Mouse (Mus musculus) liver, adult 2 months (tissue): Measurements from ENCODE around the gene Acnat1. TPM values are rescaled to one million over a fixed set of nuclear protein-coding genes. Genes with fewer than 3 reads are reported as not detected.
A peak's percentile ranks its signal among the peaks of the same experiment; 100 is the strongest.
"Not testable (repeated sequence)": the region's sequence is repeated elsewhere in the genome, so short reads cannot be mapped to it uniquely, and the experiment has no call there.

ENCODE experiments used
- DNase-seq: peaks from one replicate; pipeline ENCODE4 v3.0.0-alpha.2; 2011; ENCODE audit warnings: low read depth, low spot score; ENCODE audit errors: extremely low read depth
- H3K27ac ChIP-seq: fragments of 200-500 bp; replicated peaks from 2 replicates; pipeline ENCODE4 v1.5.1; 2012; ENCODE audit warnings: low read depth, mild to moderate bottlenecking, control low read depth, inconsistent platforms, low read length; ENCODE audit not compliant: insufficient read depth
- H3K27me3 ChIP-seq: fragments of 200-500 bp; 2 replicates; pipeline ENCODE4 v1.6.1; 2012; ENCODE audit warnings: mild to moderate bottlenecking, moderate library complexity, low read length, inconsistent platforms; ENCODE audit not compliant: control insufficient read depth, insufficient read depth
- H3K36me3 ChIP-seq: fragments of 200-500 bp; 2 replicates; pipeline ENCODE4 v1.6.1; 2012; ENCODE audit warnings: low read length, inconsistent platforms; ENCODE audit not compliant: control insufficient read depth, insufficient read depth
- H3K4me1 ChIP-seq: fragments of 200-500 bp; 2 replicates; pipeline ENCODE4 v1.6.1; 2011; ENCODE audit warnings: low read length; ENCODE audit not compliant: control insufficient read depth, insufficient read depth
- H3K4me3 ChIP-seq: fragments of 200-500 bp; 2 replicates; pipeline ENCODE4 v1.5.1; 2011; ENCODE audit warnings: low read depth, mild to moderate bottlenecking, control low read depth, low read length, moderate library complexity; ENCODE audit not compliant: insufficient read depth
- H3K79me2 ChIP-seq: fragments of 200-500 bp; 2 replicates; pipeline ENCODE4 v1.6.1; 2012; ENCODE audit warnings: inconsistent platforms, mild to moderate bottlenecking, low read length, moderate library complexity; ENCODE audit not compliant: control insufficient read depth, insufficient read depth
- H3K9ac ChIP-seq: fragments of 200-500 bp; 2 replicates; pipeline ENCODE4 v1.6.1; 2012; ENCODE audit warnings: low read depth, mild to moderate bottlenecking, control low read depth, inconsistent platforms, low read length
- CTCF ChIP-seq: fragments of 200-500 bp; IDR thresholded peaks from 2 replicates; pipeline ENCODE4 v1.5.1; 2011; ENCODE audit warnings: low read depth, low read length, control low read depth
- POLR2A ChIP-seq: fragments of 200-500 bp; IDR thresholded peaks from 2 replicates; pipeline ENCODE4 v1.6.1; 2011; ENCODE audit warnings: low read length, control low read depth; ENCODE audit not compliant: insufficient read depth; ENCODE audit errors: extremely low read depth
- WGBS: fragments of 180-500 bp; shearing (Covaris S2); methylation state at CpG from one replicate; pipeline ENCODE4 v1.1.7; 2018; 5-methylcytosine and 5-hydroxymethylcytosine counted together
- polyA plus RNA-seq: library from polyadenylated mRNA; depleted of rRNA; stranded (reverse); fragments of >200 nt; gene quantifications from 2 replicates; pipeline ENCODE4 v1.2.3, GENCODE M21; 2012
- total RNA-seq: library from RNA; depleted of rRNA; stranded (reverse); fragments of >200 nt; gene quantifications from 2 replicates; pipeline ENCODE4 v1.2.3, GENCODE M21; 2014

Gene Acnat1
- total and polyA plus RNA-seq, 2 experiments, result 38.6 to 112 TPM

DNA sequence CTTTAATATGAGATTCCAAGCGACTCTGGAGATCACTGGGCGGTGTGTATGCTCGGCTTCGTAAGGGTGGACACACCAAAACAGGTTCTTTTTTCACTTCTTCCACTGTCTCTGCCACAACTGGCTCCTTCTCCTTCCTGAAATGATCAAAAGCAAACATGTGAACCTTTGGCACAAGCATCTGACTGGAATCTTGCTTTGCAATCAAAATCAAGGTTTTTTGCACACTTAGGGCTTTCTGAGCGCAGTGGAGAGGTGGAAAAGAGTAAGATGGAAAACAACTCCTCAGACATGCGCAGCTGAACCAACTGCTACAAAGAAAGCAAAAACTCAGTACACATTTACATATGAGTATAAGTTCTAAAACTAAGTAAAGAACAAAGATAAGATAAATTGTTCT lies 40.7 kb upstream of the Acnat1 start:
- H3K4me3 ChIP-seq, result no peak overlapping the region
- no peak for DNase-seq
- no peaks in the 10 kb centered on the region for H3K27me3 ChIP-seq
- no peak overlapping the region for H3K9ac ChIP-seq
- 95% methylated on average over 6 of the region's 6 CpGs for whole genome bisulfite sequencing
- peaks cover 15% of the 10 kb centered on the region for H3K4me1 ChIP-seq
- H3K27ac ChIP-seq, result no peak overlapping the region
- H3K36me3 ChIP-seq, result peaks cover 19% of the 10 kb centered on the region
- H3K79me2 ChIP-seq, result peaks cover 18% of the 10 kb centered on the region; the same call in 1 of the 2 replicates
- TF ChIP-seq CTCF, result no peak
- no peak for TF ChIP-seq POLR2A

DNA sequence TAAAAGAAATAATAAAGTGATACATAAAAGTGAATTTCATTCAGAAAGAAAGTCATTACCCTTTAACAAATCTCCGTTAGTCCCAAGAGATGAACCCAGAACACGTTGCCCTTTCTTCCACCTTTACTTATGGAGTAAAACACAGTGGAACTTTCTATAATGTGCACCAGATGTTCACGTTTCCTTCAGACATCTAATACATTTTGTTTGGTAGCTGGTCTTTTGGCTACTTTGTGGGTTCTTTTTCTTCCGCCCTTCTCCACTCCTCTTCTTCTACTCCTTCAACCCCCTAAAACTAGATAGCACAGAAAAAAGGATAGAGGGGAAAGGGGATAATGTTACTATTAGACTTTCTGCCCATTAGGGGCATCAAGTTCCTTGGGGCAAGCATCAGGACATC lies 38.9 kb upstream of the Acnat1 start:
- H3K79me2 ChIP-seq, result peaks cover 7% of the 10 kb centered on the region; the same call in 1 of the 2 replicates
- H3K9ac ChIP-seq, result no peak overlapping the region
- TF ChIP-seq CTCF, result no peak
- TF ChIP-seq POLR2A, result no peak
- DNase-seq, result no peak
- no peak overlapping the region for H3K4me3 ChIP-seq
- H3K27ac ChIP-seq, result no peak overlapping the region
- peaks cover 19% of the 10 kb centered on the region for H3K36me3 ChIP-seq
- WGBS, result 97% methylated on average over 4 of the region's 4 CpGs
- peaks cover 11% of the 10 kb centered on the region for H3K4me1 ChIP-seq
- no peaks in the 10 kb centered on the region for H3K27me3 ChIP-seq

DNA sequence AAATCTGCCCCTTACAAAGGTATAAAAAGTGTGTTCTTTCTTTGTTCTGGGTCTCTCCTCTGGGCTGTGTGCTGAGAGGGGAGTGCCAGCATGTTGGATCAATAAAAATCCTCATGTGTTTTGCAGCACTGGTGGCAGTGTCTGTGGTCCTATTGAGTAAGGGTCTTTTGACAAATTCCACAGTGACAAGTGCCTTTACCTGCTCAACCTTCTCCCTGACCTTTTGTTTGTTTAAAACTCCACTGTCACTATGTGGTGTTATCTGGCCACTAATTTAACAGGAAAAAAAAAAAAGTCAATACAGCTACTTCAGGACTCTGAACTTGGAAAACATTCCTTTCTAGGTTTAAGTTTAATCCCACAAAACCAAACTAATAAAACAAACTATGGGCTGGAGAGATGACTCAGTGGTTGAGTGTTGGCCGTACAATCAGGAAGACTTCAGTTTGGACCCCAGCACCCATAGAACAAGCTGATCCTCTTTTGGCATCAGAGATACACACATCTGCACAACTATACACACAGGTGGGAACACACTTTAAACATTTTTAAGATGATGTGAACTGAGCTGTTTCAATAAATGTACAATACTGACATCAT lies 36.6 kb upstream of the Acnat1 start:
- H3K27me3 ChIP-seq, H3K4me3 ChIP-seq, H3K79me2 ChIP-seq: not testable (repeated sequence)
- peaks cover 19% of the 10 kb centered on the region for H3K36me3 ChIP-seq
- DNase-seq, result peak; percentile 92
- peak overlapping the region; percentile 37; the same call in 1 of the 2 replicates for H3K9ac ChIP-seq
- H3K27ac ChIP-seq, result peak overlapping the region; percentile 94
- peaks cover 15% of the 10 kb centered on the region; the same call in 1 of the 2 replicates for H3K4me1 ChIP-seq
- WGBS, result 19% methylated on average over 1 of the region's 1 CpGs

DNA sequence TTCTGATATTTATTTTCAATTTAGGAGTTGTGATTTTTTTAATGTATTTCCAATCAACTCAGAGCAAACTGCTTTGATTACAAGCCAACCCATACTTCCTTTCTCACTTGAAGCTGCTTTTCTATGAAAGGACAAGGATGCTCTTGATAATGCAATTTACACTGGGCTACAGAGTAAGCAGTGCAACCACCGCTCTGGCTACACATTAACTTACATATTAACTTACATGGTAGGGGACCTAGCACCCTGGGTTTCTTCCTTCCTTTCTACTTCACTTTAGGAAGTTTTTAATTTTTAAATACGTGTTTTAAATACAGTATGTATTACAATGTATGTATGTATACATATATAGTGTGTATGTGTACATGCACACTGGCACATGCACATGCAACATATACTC lies 35.5 kb upstream of the Acnat1 start:
- no peak overlapping the region for H3K27ac ChIP-seq
- peaks cover 15% of the 10 kb centered on the region; the same call in 1 of the 2 replicates for H3K4me1 ChIP-seq
- peaks cover 4% of the 10 kb centered on the region for H3K79me2 ChIP-seq
- DNase-seq, result peak; percentile 27
- no peak for TF ChIP-seq CTCF
- TF ChIP-seq POLR2A, result no peak
- peaks cover 16% of the 10 kb centered on the region for H3K36me3 ChIP-seq
- WGBS, result 46% methylated on average over 2 of the region's 2 CpGs
- no peak overlapping the region for H3K4me3 ChIP-seq
- no peak overlapping the region for H3K9ac ChIP-seq
- no peaks in the 10 kb centered on the region for H3K27me3 ChIP-seq

DNA sequence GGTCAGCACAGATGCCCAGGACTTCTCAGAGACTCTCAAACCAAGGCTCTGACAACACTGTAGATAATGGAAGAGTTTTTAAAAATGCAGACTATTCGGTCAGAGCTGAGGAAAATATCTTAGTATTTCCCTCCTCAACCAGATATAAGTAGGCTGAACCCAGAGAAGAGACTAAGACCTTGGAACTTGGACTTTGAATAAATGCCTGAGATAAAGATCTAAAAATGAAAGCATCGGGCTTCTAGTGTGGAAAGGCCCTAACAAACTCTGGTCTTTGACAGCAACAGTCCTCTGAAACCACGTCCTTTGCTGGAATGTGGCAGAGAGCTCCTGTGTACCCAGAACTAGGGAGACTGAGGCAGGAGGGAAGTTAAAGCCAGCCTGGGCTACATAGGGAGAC lies 32.7 kb upstream of the Acnat1 start, which contains the start of gene Baat:
Baat (minus strand) TSS at position 172 of the 400 bp plus-strand sequence.
- Histone ChIP-seq H3K27ac (peak within 1 kb of the TSS; percentile 88), H3K4me3 (peak within 1 kb of the TSS; percentile 69), H3K79me2 (peaks cover 16% of the 10 kb centered on the region), H3K36me3 (peaks cover 18% of the 10 kb centered on the region), H3K9ac (peak within 1 kb of the TSS; percentile 82), H3K4me1 (peaks cover 26% of the 10 kb centered on the region), H3K27me3 (no peaks in the 10 kb centered on the region)
- no peak for TF ChIP-seq CTCF
- TF ChIP-seq POLR2A, result no peak
- 16% methylated on average over 3 of the region's 3 CpGs for WGBS
- peak; percentile 91 for DNase-seq

DNA sequence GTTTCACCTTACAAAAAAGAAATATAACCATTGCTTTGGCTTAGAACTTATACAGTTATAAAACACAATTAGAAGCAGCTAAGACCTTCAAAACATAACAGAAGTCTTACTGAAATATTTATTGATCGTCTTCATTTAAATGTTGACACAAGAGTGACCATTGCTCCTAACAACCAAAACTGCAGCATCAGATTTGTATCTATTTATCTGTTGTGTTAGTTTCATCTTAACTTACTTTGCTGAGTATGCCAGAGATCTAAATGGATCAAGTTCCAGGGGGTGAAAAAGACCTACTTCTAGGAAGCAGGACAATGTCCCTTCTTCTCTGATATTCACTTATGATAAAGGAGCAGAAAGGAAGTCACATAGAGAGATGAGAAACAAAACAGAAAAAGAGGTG lies 29.9 kb upstream of the Acnat1 start:
- DNase-seq, result peak; percentile 91
- Histone ChIP-seq H3K27me3 (no peaks in the 10 kb centered on the region), H3K36me3 (peaks cover 38% of the 10 kb centered on the region), H3K79me2 (peaks cover 16% of the 10 kb centered on the region), H3K27ac (peak overlapping the region; percentile 99), H3K4me1 (peaks cover 19% of the 10 kb centered on the region), H3K9ac (peak overlapping the region; percentile 96), H3K4me3 (peak overlapping the region; percentile 60)
- WGBS, result 27% methylated on average over 1 of the region's 1 CpGs
- TF ChIP-seq POLR2A (no peak), CTCF (no peak)

DNA sequence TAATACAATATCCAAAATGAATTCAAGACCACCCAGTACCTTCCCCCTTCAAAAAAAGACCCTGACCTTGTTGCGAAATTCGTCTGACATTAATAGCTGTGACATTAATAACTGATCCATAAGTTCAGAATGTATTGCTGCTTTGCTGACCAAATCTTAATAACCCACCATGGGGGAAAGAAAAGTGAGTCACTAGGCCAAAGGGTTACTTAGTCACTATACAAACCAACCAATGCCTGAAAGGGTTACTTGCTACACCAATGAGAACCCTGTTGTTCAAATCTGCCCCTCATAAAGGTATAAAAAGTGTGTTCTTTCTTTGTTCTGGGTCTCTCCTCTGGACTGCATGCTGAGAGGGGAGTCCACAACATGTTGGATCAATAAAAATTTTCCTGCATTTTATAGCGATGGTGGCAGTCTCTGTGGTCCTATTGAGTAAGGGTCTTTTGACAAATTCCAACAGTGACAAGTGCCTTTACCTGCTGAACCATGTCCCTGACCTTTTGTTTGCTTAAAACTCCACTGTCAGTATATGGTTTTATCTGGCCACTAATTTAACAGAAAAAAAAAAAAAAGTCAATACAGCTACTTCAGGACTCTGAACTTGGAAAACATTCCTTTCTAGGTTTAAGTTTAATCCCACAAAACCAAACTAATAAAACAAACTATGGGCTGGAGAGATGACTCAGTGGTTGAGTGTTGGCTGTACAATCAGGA lies 12.4 kb upstream of the Acnat1 start:
- H3K27me3 ChIP-seq, H3K79me2 ChIP-seq, H3K4me3 ChIP-seq, H3K36me3 ChIP-seq: not testable (repeated sequence)
- Histone ChIP-seq H3K9ac (peak overlapping the region; percentile 54; the same call in 1 of the 2 replicates), H3K27ac (peak overlapping the region; percentile 87), H3K4me1 (peaks cover 21% of the 10 kb centered on the region)
- peak; percentile 92 for DNase-seq
- WGBS, result 16% methylated on average over 3 of the region's 3 CpGs
